Mouse (Mus musculus): ENCODE measurements around the gene Arhgap19. TPM values are rescaled to one million over a fixed set of nuclear protein-coding genes. Genes with fewer than 3 reads are reported as not detected.
A peak's percentile ranks its signal among the peaks of the same experiment; 100 is the strongest.

The Arhgap19 gene
- polyA plus RNA-seq, 1 experiment = 0.49 TPM

DNA sequence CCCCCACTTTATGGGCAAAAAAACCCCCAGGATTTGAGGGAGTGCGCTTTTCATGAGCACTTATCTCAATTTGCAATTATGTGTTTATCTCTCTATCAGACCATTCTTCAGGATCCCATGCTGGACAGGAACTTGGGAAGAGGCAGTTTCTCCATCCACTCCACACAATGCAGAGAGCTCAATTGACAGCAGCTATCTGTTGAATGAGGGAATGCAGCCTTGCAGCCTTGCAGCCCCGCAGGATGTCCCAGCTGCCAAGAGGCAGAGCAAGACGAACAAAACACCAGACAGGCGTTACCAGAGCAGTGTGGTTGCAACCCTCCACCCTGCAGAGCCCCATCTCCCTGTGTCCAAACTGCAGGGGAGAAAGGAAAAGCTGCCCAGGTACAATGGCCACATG is 63.0 kb downstream of the Arhgap19 start:
- Histone ChIP-seq H3K9me3 (ENCODE audit: control insufficient read depth, low read length) (no peaks in the 10 kb centered on the region), H3K36me3 (ENCODE audit: control insufficient read depth) (no peaks in the 10 kb centered on the region), H3K4me3 (replicated peaks) (no peak overlapping the region), H3K27me3 (ENCODE audit: control insufficient read depth) (peaks cover 57% of the 10 kb centered on the region), H3K4me1 (ENCODE audit: control insufficient read depth) (peaks cover 44% of the 10 kb centered on the region)
- TF ChIP-seq GATA1 (IDR thresholded peaks at IDR 0.05; ENCODE audit: low read length) (no peak), TAL1 (IDR thresholded peaks at IDR 0.05; ENCODE audit: low read length) (no peak)

DNA sequence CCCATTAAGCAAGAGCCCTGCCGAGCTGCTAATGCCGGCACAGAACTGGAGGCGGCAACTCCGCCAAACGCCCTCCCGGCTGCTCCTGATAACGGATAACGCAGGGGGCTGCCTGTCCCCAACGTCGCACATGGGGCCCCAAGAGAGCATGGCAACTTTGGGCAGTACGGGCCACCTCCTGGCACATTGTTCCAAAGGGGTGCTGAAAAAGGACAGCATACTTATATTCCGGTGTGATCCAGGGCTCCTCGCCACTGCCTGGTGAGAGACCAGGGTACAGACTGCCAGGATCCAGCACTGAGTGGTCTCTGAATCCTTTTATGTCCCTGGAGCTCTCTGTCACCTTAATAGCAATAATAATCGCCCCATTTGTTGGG is 63.4 kb downstream of the Arhgap19 start:
- Histone ChIP-seq H3K36me3 (ENCODE audit: control insufficient read depth) (no peaks in the 10 kb centered on the region), H3K4me3 (replicated peaks) (peak overlapping the region; percentile 60), H3K27me3 (ENCODE audit: control insufficient read depth) (peaks cover 54% of the 10 kb centered on the region), H3K9me3 (ENCODE audit: control insufficient read depth, low read length) (no peaks in the 10 kb centered on the region), H3K4me1 (ENCODE audit: control insufficient read depth) (peaks cover 44% of the 10 kb centered on the region)
- no peak for TF ChIP-seq GATA1 (IDR thresholded peaks at IDR 0.05; ENCODE audit: low read length)
- TF ChIP-seq TAL1 (IDR thresholded peaks at IDR 0.05; ENCODE audit: low read length) = no peak

- Histone ChIP-seq H3K4me3 (replicated peaks) (peak overlapping the region; percentile 60), H3K27me3 (ENCODE audit: control insufficient read depth) (peaks cover 49% of the 10 kb centered on the region), H3K9me3 (ENCODE audit: control insufficient read depth, low read length) (no peaks in the 10 kb centered on the region), H3K4me1 (ENCODE audit: control insufficient read depth) (peaks cover 42% of the 10 kb centered on the region), H3K36me3 (ENCODE audit: control insufficient read depth) (no peaks in the 10 kb centered on the region)
- no peak for TF ChIP-seq GATA1 (IDR thresholded peaks at IDR 0.05; ENCODE audit: low read length)
- no peak for TF ChIP-seq TAL1 (IDR thresholded peaks at IDR 0.05; ENCODE audit: low read length)
These were observed 64.0 kb downstream of the Arhgap19 start for GRCm38 (mm10) chr19:41737657-41738428.

- Histone ChIP-seq H3K36me3 (ENCODE audit: control insufficient read depth) (no peaks in the 10 kb centered on the region), H3K4me3 (replicated peaks) (no peak overlapping the region), H3K9me3 (ENCODE audit: control insufficient read depth, low read length) (peaks cover 9% of the 10 kb centered on the region), H3K4me1 (ENCODE audit: control insufficient read depth) (peaks cover 39% of the 10 kb centered on the region), H3K27me3 (ENCODE audit: control insufficient read depth) (peaks cover 21% of the 10 kb centered on the region)
- no peak for TF ChIP-seq GATA1 (IDR thresholded peaks at IDR 0.05; ENCODE audit: low read length)
- no peak for TF ChIP-seq TAL1 (IDR thresholded peaks at IDR 0.05; ENCODE audit: low read length)
These were observed 67.2 kb downstream of the Arhgap19 start for GRCm38 (mm10) chr19:41734685-41735084.

DNA sequence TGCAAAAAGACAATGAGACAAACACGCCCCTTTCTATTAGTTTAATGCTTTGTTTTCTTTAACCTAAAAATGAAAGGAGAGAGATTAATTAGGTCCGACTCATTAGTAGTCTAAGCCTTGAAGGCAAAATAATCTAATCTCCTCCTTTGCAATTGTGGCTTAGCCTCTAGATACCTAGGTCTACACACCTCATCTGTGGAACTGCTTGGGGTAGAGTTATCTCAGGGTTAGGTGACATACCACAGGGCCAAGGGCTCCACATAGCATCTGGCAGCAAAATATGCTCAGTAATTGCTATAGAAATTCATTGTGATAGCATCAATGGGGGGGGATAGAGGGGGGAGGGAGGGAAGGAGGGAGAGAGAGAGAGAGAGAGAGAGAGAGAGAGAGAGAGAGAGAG is 76.4 kb downstream of the Arhgap19 start:
- no peaks in the 10 kb centered on the region for H3K9me3 ChIP-seq (ENCODE audit: control insufficient read depth, low read length)
- no peaks in the 10 kb centered on the region for H3K36me3 ChIP-seq (ENCODE audit: control insufficient read depth)
- TF ChIP-seq GATA1 (IDR thresholded peaks at IDR 0.05; ENCODE audit: low read length) = no peak
- no peak for TF ChIP-seq TAL1 (IDR thresholded peaks at IDR 0.05; ENCODE audit: low read length)

GRCm38 (mm10) chr19:41724831-41725470 is 76.9 kb downstream of the Arhgap19 start:
- Histone ChIP-seq H3K36me3 (ENCODE audit: control insufficient read depth) (no peaks in the 10 kb centered on the region), H3K9me3 (ENCODE audit: control insufficient read depth, low read length) (no peaks in the 10 kb centered on the region), H3K27me3 (ENCODE audit: control insufficient read depth) (no peaks in the 10 kb centered on the region), H3K4me1 (ENCODE audit: control insufficient read depth) (peaks cover 2% of the 10 kb centered on the region), H3K4me3 (replicated peaks) (no peak overlapping the region)
- TF ChIP-seq GATA1 (IDR thresholded peaks at IDR 0.05; ENCODE audit: low read length) = no peak
- no peak for TF ChIP-seq TAL1 (IDR thresholded peaks at IDR 0.05; ENCODE audit: low read length)

More for the DNA sequence above, 76.4 kb downstream of the Arhgap19 start:
- Histone ChIP-seq H3K27me3 (ENCODE audit: control insufficient read depth) (no peaks in the 10 kb centered on the region), H3K4me1 (ENCODE audit: control insufficient read depth) (peaks cover 2% of the 10 kb centered on the region), H3K4me3 (replicated peaks) (no peak overlapping the region)

DNA sequence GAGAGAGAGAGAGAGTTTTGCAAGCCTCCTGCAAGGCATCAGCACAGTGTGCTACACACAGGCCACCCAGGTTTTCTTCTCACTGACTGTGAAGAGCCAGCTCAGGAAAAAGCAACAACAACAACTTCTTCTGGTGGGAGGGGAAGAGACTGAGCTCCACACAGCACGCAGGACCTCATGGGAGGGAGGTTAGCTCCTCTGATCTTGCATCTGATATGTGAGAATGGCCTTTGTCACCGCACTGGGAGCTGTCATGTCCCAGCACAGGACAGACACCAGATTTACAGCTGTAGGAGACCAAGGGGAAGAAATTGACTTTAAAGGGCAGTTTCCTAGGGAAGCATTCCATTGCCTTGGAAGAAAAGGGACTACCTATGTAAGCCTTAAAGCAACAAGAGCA is 78.5 kb downstream of the Arhgap19 start:
- TF ChIP-seq GATA1 (IDR thresholded peaks at IDR 0.05; ENCODE audit: low read length) = no peak
- H3K4me3 ChIP-seq (replicated peaks) = no peak overlapping the region
- H3K36me3 ChIP-seq (ENCODE audit: control insufficient read depth) = no peaks in the 10 kb centered on the region
- H3K9me3 ChIP-seq (ENCODE audit: control insufficient read depth, low read length) = no peaks in the 10 kb centered on the region
- H3K4me1 ChIP-seq (ENCODE audit: control insufficient read depth) = peaks cover 2% of the 10 kb centered on the region
- no peaks in the 10 kb centered on the region for H3K27me3 ChIP-seq (ENCODE audit: control insufficient read depth)

- no peaks in the 10 kb centered on the region for H3K27me3 ChIP-seq (ENCODE audit: control insufficient read depth)
- H3K36me3 ChIP-seq (ENCODE audit: control insufficient read depth) = no peaks in the 10 kb centered on the region
- TF ChIP-seq GATA1 (IDR thresholded peaks at IDR 0.05; ENCODE audit: low read length) (no peak), TAL1 (IDR thresholded peaks at IDR 0.05; ENCODE audit: low read length) (no peak)
- H3K4me1 ChIP-seq (ENCODE audit: control insufficient read depth) = no peaks in the 10 kb centered on the region
- H3K9me3 ChIP-seq (ENCODE audit: control insufficient read depth, low read length) = no peaks in the 10 kb centered on the region
- no peak overlapping the region for H3K4me3 ChIP-seq (replicated peaks)
These were observed 82.4 kb downstream of the Arhgap19 start for GRCm38 (mm10) chr19:41719436-41719835.

Other genes starting within 250 kb of the Arhgap19 start
- gene Gm340, start 219.7 kb downstream of the Arhgap19 start, polyA plus RNA-seq (2012) = 0.09 and 0.24 TPM in 2 replicates
- 0.06 and 0.12 TPM in 2 replicates for gene Slit1, start 58.4 kb downstream of the Arhgap19 start, polyA plus RNA-seq (2012)
- 2.3 and 2.8 TPM in 2 replicates for gene Frat1, start 27.9 kb upstream of the Arhgap19 start, polyA plus RNA-seq (2012)
- 8.4 and 10.4 TPM in 2 replicates for gene Frat2, start 46.1 kb upstream of the Arhgap19 start, polyA plus RNA-seq (2012)
- 1.1 TPM in 2 replicates for gene Rrp12, start 94.1 kb upstream of the Arhgap19 start, polyA plus RNA-seq (2012)
- 6.9 and 7.3 TPM in 2 replicates for gene Pgam1, start 109.9 kb upstream of the Arhgap19 start, polyA plus RNA-seq (2012)
- 0.70 and 0.94 TPM in 2 replicates for gene Exosc1, start 131.4 kb upstream of the Arhgap19 start, polyA plus RNA-seq (2012)
- gene Zdhhc16, start 131.4 kb upstream of the Arhgap19 start, polyA plus RNA-seq (2012) = 3.1 and 3.2 TPM in 2 replicates
- gene Mms19, start 179.1 kb upstream of the Arhgap19 start, polyA plus RNA-seq (2012) = 0.54 and 0.65 TPM in 2 replicates
- 0.10 and 0.30 TPM in 2 replicates for gene Ubtd1, start 179.7 kb upstream of the Arhgap19 start, polyA plus RNA-seq (2012)
- gene Ankrd2, start 234.0 kb upstream of the Arhgap19 start, polyA plus RNA-seq (2012) = 0.12 TPM in 1 of 2 replicates, not detected in the other
- not detected in 2 replicates for gene Hoga1, start 243.6 kb upstream of the Arhgap19 start, polyA plus RNA-seq (2012)